Mouse (Mus musculus): ENCODE results near the gene Rtp4. TPM values are rescaled to one million over a fixed set of nuclear protein-coding genes. Genes with fewer than 3 reads are reported as not detected.

Gene Rtp4
- total RNA-seq, 1 experiment, result 0.22 TPM

DNA sequence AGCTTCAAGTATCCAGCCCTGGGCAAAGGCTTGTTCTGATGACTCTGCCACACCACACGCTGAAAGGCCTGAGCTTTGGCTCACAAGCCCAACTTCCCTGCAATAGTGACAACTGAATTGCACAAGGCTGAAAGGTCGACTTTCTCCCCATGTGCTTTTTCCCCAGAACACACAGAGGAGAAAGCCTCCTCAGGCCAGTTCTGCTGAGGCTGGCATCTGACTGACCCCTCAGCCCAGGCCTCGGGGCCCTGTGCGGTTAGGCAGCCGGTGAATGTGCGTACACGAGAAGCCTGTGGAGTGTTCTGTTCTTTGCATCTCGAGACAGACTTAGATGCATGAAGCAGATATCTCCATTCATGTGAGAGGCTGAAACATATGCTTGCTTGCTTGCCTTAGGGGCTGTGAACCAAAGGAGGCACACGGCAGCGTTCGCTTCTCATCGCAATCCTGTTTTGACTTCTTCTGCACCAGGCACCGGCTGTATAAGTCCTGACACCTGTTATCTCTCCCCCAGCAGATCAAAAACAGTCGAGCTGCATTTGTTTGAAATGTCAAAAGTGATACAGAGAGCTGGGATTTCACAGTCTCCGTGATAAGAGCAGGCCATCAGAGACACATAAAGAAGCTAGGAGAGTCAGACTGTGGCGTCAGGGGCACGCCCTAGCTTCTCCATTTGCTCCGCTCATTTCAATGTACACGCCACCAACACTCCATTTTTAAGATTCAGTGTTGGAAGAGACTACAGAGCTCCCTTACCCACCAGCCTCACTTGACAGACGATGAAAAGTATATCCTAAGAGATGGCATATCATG, 2.1 kb upstream of the Rtp4 start:
- no peak overlapping the region for H3K4me3 ChIP-seq (ENCODE audit: insufficient read depth in 1 of 2, low read depth in 1 of 2, low read length in 2 of 2, poor library complexity in 1 of 2, severe bottlenecking in 1 of 2)
- in situ Hi-C loops (cut with MboI; ENCODE audit: low sequenced_read_pairs in 2 of 2, unreplicated experiment in 2 of 2), result no loop called here
- H3K4me1 ChIP-seq (ENCODE audit: control insufficient read depth in 2 of 2, insufficient read depth in 2 of 2, low read length in 2 of 2, poor library complexity in 1 of 2), result no peaks in the 10 kb centered on the region
- H3K9ac ChIP-seq (ENCODE audit: insufficient read depth, low read depth, low read length, poor library complexity, severe bottlenecking), result no peak overlapping the region
- H3K9me3 ChIP-seq (ENCODE audit: control insufficient read depth, insufficient read depth, low read depth, low read length), result no peaks in the 10 kb centered on the region
- DNase-seq (ENCODE audit: low read depth, low spot score), result no peak
- no peaks in the 10 kb centered on the region for H3K36me3 ChIP-seq (ENCODE audit: control insufficient read depth, insufficient read depth, low read length, poor library complexity, severe bottlenecking)
- TF ChIP-seq HCFC1 (IDR thresholded peaks at IDR 0.05; ENCODE audit: borderline replicate concordance, insufficient read depth, low read length), result no peak
- TF ChIP-seq MAFK (IDR thresholded peaks at IDR 0.05; ENCODE audit: insufficient read depth, low read depth, low read length), result no peak
- no peak for TF ChIP-seq CHD2 (IDR thresholded peaks at IDR 0.05; ENCODE audit: low read depth, low read length)
- TF ChIP-seq ZC3H11A (IDR thresholded peaks at IDR 0.05; ENCODE audit: borderline replicate concordance, low read depth, low read length), result no peak
- no peak for TF ChIP-seq ZNF384 (IDR thresholded peaks at IDR 0.05; ENCODE audit: low read depth, low read length)
- H3K27ac ChIP-seq (ENCODE audit: insufficient read depth, low read depth, low read length, poor library complexity, severe bottlenecking), result no peak overlapping the region

DNA sequence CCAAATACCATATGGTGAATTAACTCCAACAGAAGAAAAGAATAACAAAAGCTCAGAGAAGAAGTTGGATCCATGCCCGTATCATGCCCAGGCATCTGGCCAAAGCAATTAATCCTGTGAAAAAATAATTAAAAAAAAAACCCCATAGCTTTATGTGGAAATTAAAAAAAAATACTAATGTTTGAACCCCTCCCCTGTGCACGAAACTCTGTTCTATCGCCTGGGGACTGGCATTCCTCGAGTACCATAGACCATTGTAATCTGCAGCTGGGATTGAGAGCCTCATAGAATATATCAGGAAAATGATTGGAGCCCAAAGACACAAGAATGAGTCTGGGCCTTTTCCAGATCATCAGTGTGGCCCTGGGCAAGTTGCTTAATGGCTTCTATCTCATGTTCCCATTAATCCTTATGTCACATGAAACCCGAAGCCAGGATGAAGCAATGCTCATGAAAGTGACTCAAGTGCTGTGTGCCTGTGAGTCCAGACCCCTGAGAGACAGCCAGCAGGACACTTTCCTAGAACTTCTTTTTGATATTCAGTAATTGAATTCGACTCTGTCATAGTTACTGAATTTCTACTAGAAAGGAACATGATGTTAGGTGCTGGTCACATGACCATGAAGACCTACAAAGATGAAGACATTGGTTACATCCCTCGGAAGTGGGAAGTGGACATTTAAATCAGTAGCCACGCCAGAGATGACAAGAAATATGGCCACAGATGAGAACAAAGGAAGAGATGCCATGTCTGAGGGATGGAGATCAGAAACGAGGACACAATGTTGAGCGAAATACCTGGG, 1.3 kb upstream of the Rtp4 start:
- Histone ChIP-seq H3K4me3 (ENCODE audit: insufficient read depth in 1 of 2, low read depth in 1 of 2, low read length in 2 of 2, poor library complexity in 1 of 2, severe bottlenecking in 1 of 2) (no peak overlapping the region), H3K36me3 (ENCODE audit: control insufficient read depth, insufficient read depth, low read length, poor library complexity, severe bottlenecking) (no peaks in the 10 kb centered on the region), H3K9ac (ENCODE audit: insufficient read depth, low read depth, low read length, poor library complexity, severe bottlenecking) (no peak overlapping the region), H3K27ac (ENCODE audit: insufficient read depth, low read depth, low read length, poor library complexity, severe bottlenecking) (no peak overlapping the region), H3K4me1 (ENCODE audit: control insufficient read depth in 2 of 2, insufficient read depth in 2 of 2, low read length in 2 of 2, poor library complexity in 1 of 2) (no peaks in the 10 kb centered on the region), H3K9me3 (ENCODE audit: control insufficient read depth, insufficient read depth, low read depth, low read length) (no peaks in the 10 kb centered on the region)
- no peak for DNase-seq (ENCODE audit: low read depth, low spot score)
- no peak for TF ChIP-seq ZNF384 (IDR thresholded peaks at IDR 0.05; ENCODE audit: low read depth, low read length)
- TF ChIP-seq HCFC1 (IDR thresholded peaks at IDR 0.05; ENCODE audit: borderline replicate concordance, insufficient read depth, low read length), result no peak
- no peak for TF ChIP-seq CHD2 (IDR thresholded peaks at IDR 0.05; ENCODE audit: low read depth, low read length)
- no peak for TF ChIP-seq MAFK (IDR thresholded peaks at IDR 0.05; ENCODE audit: insufficient read depth, low read depth, low read length)
- in situ Hi-C loops (cut with MboI; ENCODE audit: low sequenced_read_pairs in 2 of 2, unreplicated experiment in 2 of 2), result no loop called here

DNA sequence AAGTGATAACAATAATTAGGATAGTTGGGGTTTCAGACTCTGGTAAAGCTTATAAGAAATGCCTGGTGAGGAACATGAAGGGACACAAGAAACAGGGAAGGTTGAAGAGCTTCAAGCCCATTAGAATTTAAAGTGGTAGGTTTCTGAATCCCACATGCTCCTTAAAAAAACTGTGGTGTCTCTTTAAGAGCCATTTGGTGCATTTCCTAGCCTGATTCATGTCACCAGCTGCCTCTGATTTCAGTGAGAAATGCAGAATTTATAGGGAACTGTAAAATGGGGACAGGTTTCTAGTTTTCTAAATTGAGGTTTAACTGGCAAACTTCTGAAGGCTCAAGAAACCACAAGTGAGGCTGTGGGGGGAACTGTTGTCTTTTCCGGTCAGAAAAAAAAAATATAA, 320 bp upstream of the Rtp4 start:
- no peak overlapping the region for H3K27ac ChIP-seq (ENCODE audit: insufficient read depth, low read depth, low read length, poor library complexity, severe bottlenecking)
- no peak overlapping the region for H3K4me3 ChIP-seq (ENCODE audit: insufficient read depth in 1 of 2, low read depth in 1 of 2, low read length in 2 of 2, poor library complexity in 1 of 2, severe bottlenecking in 1 of 2)
- no peak for DNase-seq (ENCODE audit: low read depth, low spot score)
- TF ChIP-seq ZNF384 (IDR thresholded peaks at IDR 0.05; ENCODE audit: low read depth, low read length), result no peak
- no peak for TF ChIP-seq CHD2 (IDR thresholded peaks at IDR 0.05; ENCODE audit: low read depth, low read length)
- TF ChIP-seq ZC3H11A (IDR thresholded peaks at IDR 0.05; ENCODE audit: borderline replicate concordance, low read depth, low read length), result no peak
- TF ChIP-seq HCFC1 (IDR thresholded peaks at IDR 0.05; ENCODE audit: borderline replicate concordance, insufficient read depth, low read length), result no peak
- no peak for TF ChIP-seq MAFK (IDR thresholded peaks at IDR 0.05; ENCODE audit: insufficient read depth, low read depth, low read length)
- in situ Hi-C loops (cut with MboI; ENCODE audit: low sequenced_read_pairs in 2 of 2, unreplicated experiment in 2 of 2), result no loop called here
- H3K9me3 ChIP-seq (ENCODE audit: control insufficient read depth, insufficient read depth, low read depth, low read length), result no peaks in the 10 kb centered on the region
- H3K36me3 ChIP-seq (ENCODE audit: control insufficient read depth, insufficient read depth, low read length, poor library complexity, severe bottlenecking), result no peaks in the 10 kb centered on the region
- no peaks in the 10 kb centered on the region for H3K4me1 ChIP-seq (ENCODE audit: control insufficient read depth in 2 of 2, insufficient read depth in 2 of 2, low read length in 2 of 2, poor library complexity in 1 of 2)
- H3K9ac ChIP-seq (ENCODE audit: insufficient read depth, low read depth, low read length, poor library complexity, severe bottlenecking), result no peak overlapping the region

DNA sequence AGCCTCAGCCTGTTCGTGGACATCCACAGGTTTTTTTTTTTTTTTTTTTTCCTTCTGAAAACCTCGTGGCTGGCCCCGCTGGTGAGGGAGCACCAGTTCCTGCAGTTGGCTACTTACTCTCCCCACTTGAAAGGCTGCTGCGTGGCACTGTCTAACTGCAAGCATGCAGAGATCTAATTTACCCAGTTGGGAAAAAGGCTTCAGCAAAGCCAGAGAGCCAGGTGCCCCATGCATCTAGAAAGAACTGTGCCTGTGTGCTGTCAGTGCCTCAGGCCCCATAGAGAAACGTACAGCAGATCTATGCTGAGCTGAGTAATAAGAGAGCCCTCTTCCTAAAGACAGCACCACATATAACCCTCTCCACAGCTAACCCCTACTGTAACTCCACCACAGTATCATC, 1.0 kb downstream of the Rtp4 start:
- Histone ChIP-seq H3K4me1 (ENCODE audit: control insufficient read depth in 2 of 2, insufficient read depth in 2 of 2, low read length in 2 of 2, poor library complexity in 1 of 2) (no peaks in the 10 kb centered on the region), H3K4me3 (ENCODE audit: insufficient read depth in 1 of 2, low read depth in 1 of 2, low read length in 2 of 2, poor library complexity in 1 of 2, severe bottlenecking in 1 of 2) (no peak overlapping the region), H3K27ac (ENCODE audit: insufficient read depth, low read depth, low read length, poor library complexity, severe bottlenecking) (no peak overlapping the region), H3K36me3 (ENCODE audit: control insufficient read depth, insufficient read depth, low read length, poor library complexity, severe bottlenecking) (no peaks in the 10 kb centered on the region), H3K9ac (ENCODE audit: insufficient read depth, low read depth, low read length, poor library complexity, severe bottlenecking) (no peak overlapping the region), H3K9me3 (ENCODE audit: control insufficient read depth, insufficient read depth, low read depth, low read length) (no peaks in the 10 kb centered on the region)
- no peak for DNase-seq (ENCODE audit: low read depth, low spot score)
- in situ Hi-C loops (cut with MboI; ENCODE audit: low sequenced_read_pairs in 2 of 2, unreplicated experiment in 2 of 2), result no loop called here
- TF ChIP-seq ZC3H11A (IDR thresholded peaks at IDR 0.05; ENCODE audit: borderline replicate concordance, low read depth, low read length), result no peak
- no peak for TF ChIP-seq ZNF384 (IDR thresholded peaks at IDR 0.05; ENCODE audit: low read depth, low read length)
- no peak for TF ChIP-seq HCFC1 (IDR thresholded peaks at IDR 0.05; ENCODE audit: borderline replicate concordance, insufficient read depth, low read length)
- no peak for TF ChIP-seq CHD2 (IDR thresholded peaks at IDR 0.05; ENCODE audit: low read depth, low read length)
- TF ChIP-seq MAFK (IDR thresholded peaks at IDR 0.05; ENCODE audit: insufficient read depth, low read depth, low read length), result no peak

Measured in ES-E14 (cell line).